In the genomic region with DNA sequence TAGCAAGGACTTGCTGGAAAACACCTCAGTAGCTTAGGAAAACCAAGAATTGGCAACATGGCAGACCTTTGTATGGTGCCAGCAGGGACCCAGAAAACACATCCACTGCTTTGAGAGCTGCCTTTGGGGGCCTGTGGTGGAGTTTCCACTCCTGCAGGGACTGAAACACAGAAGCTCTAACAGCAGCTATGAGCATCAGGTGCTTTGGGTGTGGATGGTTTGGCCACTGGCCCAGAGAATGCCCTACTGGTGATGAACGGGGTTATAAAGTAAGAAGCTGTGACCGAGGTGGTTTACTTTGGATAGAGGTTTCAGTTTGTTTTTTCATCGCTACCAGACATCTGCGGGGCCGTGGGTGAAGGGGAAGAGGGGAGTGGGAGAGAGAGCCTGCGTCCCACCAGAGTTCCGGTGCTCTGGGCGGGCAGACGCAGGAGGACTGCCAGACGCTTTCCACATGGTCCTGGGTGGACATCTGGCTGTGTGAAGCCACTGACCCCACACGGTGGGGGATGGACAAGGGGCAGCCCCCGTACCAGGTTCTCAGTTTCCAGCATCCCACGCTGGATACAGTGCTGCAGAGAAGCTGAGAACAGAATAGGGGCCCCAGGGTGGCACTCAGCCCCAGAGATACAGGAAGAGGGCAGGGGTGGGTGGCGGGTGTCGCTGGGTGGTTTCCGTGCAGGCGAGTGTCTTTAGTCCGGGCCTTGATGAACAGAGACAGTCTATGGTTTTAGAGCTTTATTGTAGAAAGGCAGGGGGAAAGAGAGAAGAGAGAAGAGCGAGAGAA, we compare ENCODE assay signal across 11 mouse cellular contexts.
A peak's percentile ranks its signal among the peaks of the same experiment; 100 is the strongest.
DNase-seq lines count a peak whose midpoint lies in the region; ATAC-seq and TF ChIP-seq lines count a peak whose summit lies in the region.
"Had no signal": no experiment of that assay in that cellular context is flagged by ENCODE, and none has a peak within 500 bp of the region (broad histone marks: within the 10 kb centered on the region; RNA-seq: fewer than 3 reads in every experiment).

No protein-coding gene starts in this region.

- WGBS in heart, embryonic 13.5 days, result 51% methylated on average over 19 of the region's 19 CpGs
- WGBS in heart, embryonic 11.5 days (ENCODE audit: insufficient replicate concordance), result 54% methylated on average over 19 of the region's 19 CpGs
- whole genome bisulfite sequencing in small intestine, adult 2 months, result 25% methylated on average over 19 of the region's 19 CpGs
- WGBS in forebrain, embryonic 11.5 days, result 69% methylated on average over 19 of the region's 19 CpGs

- TF ChIP-seq CTCF in small intestine, adult 2 months (IDR thresholded peaks at IDR 0.05; ENCODE audit: extremely low read depth, insufficient read length, insufficient replicate concordance, low read depth, low read length), result no peak

- H3K27ac ChIP-seq in heart, embryonic 13.5 days (replicated peaks), result no peak overlapping the region
- no peak overlapping the region for H3K27ac ChIP-seq in heart, embryonic 11.5 days (ENCODE audit: low read depth, low read length)
- no peak overlapping the region for H3K27ac ChIP-seq in small intestine, adult 2 months (ENCODE audit: insufficient read depth, low read depth, low read length)
- H3K27ac ChIP-seq in forebrain, embryonic 11.5 days (ENCODE audit: low read depth, low read length), result no peak overlapping the region
- H3K27ac ChIP-seq: embryonic facial prominence, embryonic 12.5 days had no signal

- peak overlapping the region; percentile 22 for H3K4me2 ChIP-seq in heart, embryonic 13.5 days
- no peak overlapping the region for H3K4me2 ChIP-seq in heart, embryonic 11.5 days
- H3K4me2 ChIP-seq in forebrain, embryonic 11.5 days (ENCODE audit: low read depth, low read length, severe bottlenecking), result no peak overlapping the region
- H3K4me2 ChIP-seq: embryonic facial prominence, embryonic 12.5 days; midbrain, embryonic 11.5 days had no signal

- peaks cover 18% of the 10 kb centered on the region for H3K4me1 ChIP-seq in heart, embryonic 13.5 days
- H3K4me1 ChIP-seq in heart, embryonic 11.5 days (ENCODE audit: control insufficient read depth, insufficient read depth, low read length), result peaks cover 12% of the 10 kb centered on the region
- peaks cover 12% of the 10 kb centered on the region for H3K4me1 ChIP-seq in small intestine, adult 2 months (ENCODE audit: control insufficient read depth, insufficient read depth, insufficient read length, low read length)
- no peaks in the 10 kb centered on the region for H3K4me1 ChIP-seq in forebrain, embryonic 11.5 days (replicated peaks; ENCODE audit: control insufficient read depth, insufficient read depth, low read length)
- H3K4me1 ChIP-seq: embryonic facial prominence, embryonic 12.5 days had no signal

- no peak for TF ChIP-seq POLR2A in small intestine, adult 2 months (IDR thresholded peaks at IDR 0.05; ENCODE audit: low read depth, low read length)

- H3K4me3 ChIP-seq in heart, embryonic 13.5 days, result no peak overlapping the region
- no peak overlapping the region for H3K4me3 ChIP-seq in heart, embryonic 11.5 days (ENCODE audit: low read depth, low read length)
- peak overlapping the region; percentile 17 for H3K4me3 ChIP-seq in small intestine, adult 2 months (ENCODE audit: low read depth, low read length)
- no peak overlapping the region for H3K4me3 ChIP-seq in forebrain, embryonic 11.5 days (ENCODE audit: low read depth, low read length)
- H3K4me3 ChIP-seq: embryonic facial prominence, embryonic 12.5 days had no signal

- peak; percentile 23 for DNase-seq in 3134 (ENCODE audit: extremely low read depth, insufficient read length, low spot score)
- no peak for DNase-seq in forebrain, embryonic 11.5 days (ENCODE audit: low spot score)
- DNase-seq in Muller cell, postnatal 12 days (ENCODE audit: inconsistent ontology term), result no peak
- DNase-seq: gastrocnemius, postnatal 14 days had no signal

- H3K27me3 ChIP-seq in heart, embryonic 13.5 days (replicated peaks), result no peaks in the 10 kb centered on the region
- peaks cover 3% of the 10 kb centered on the region; the same call in 1 of the 2 replicates for H3K27me3 ChIP-seq in heart, embryonic 11.5 days (ENCODE audit: control insufficient read depth, insufficient read depth, low read length)
- no peaks in the 10 kb centered on the region for H3K27me3 ChIP-seq in small intestine, adult 2 months (ENCODE audit: control insufficient read depth, insufficient read depth, low read length)
- H3K27me3 ChIP-seq in forebrain, embryonic 11.5 days (ENCODE audit: control insufficient read depth, insufficient read depth, low read length), result no peaks in the 10 kb centered on the region
- H3K27me3 ChIP-seq: embryonic facial prominence, embryonic 12.5 days had no signal

- H3K36me3 ChIP-seq in heart, embryonic 13.5 days, result no peaks in the 10 kb centered on the region
- H3K36me3 ChIP-seq in heart, embryonic 11.5 days (ENCODE audit: control insufficient read depth, insufficient read depth, low read length), result no peaks in the 10 kb centered on the region
- no peaks in the 10 kb centered on the region for H3K36me3 ChIP-seq in small intestine, adult 2 months (ENCODE audit: control insufficient read depth, insufficient read depth, low read length)
- H3K36me3 ChIP-seq in forebrain, embryonic 11.5 days (ENCODE audit: control insufficient read depth, insufficient read depth, low read length), result no peaks in the 10 kb centered on the region
- H3K36me3 ChIP-seq: embryonic facial prominence, embryonic 12.5 days had no signal

- no peaks in the 10 kb centered on the region for H3K9me3 ChIP-seq in heart, embryonic 13.5 days
- H3K9me3 ChIP-seq in heart, embryonic 11.5 days (replicated peaks; ENCODE audit: control insufficient read depth, low read length), result no peaks in the 10 kb centered on the region
- no peaks in the 10 kb centered on the region for H3K9me3 ChIP-seq in forebrain, embryonic 11.5 days (ENCODE audit: control insufficient read depth, low read length)
- H3K9me3 ChIP-seq: embryonic facial prominence, embryonic 12.5 days had no signal

- H3K9ac ChIP-seq in heart, embryonic 13.5 days, result peak overlapping the region; percentile 56
- H3K9ac ChIP-seq in heart, embryonic 11.5 days (ENCODE audit: low read depth, low read length), result no peak overlapping the region
- no peak overlapping the region for H3K9ac ChIP-seq in forebrain, embryonic 11.5 days (ENCODE audit: low read length)
- H3K9ac ChIP-seq: embryonic facial prominence, embryonic 12.5 days had no signal

- no peak for ATAC-seq in heart, embryonic 13.5 days (ENCODE audit: extremely low read depth, insufficient number of reproducible peaks, low FRiP score, low TSS enrichment)
- no peak for ATAC-seq in heart, embryonic 11.5 days (replicated peaks; ENCODE audit: insufficient number of reproducible peaks, low FRiP score, low TSS enrichment)
- peak; percentile 63 for ATAC-seq in activated CD4-positive, CD25-positive, alpha-beta regulatory T cell, adult 4 months
- no peak for ATAC-seq in monocyte, adult 5-6 weeks (replicated peaks; ENCODE audit: insufficient number of reproducible peaks, low FRiP score, low TSS enrichment, poor library complexity, severe bottlenecking)
- ATAC-seq in forebrain, embryonic 11.5 days (replicated peaks; ENCODE audit: low FRiP score), result no peak
